Mouse (Mus musculus): ENCODE results near the gene Itga2b. TPM values are rescaled to one million over a fixed set of nuclear protein-coding genes. Genes with fewer than 3 reads are reported as not detected.
A peak's percentile ranks its signal among the peaks of the same experiment; 100 is the strongest.

Gene Itga2b
- polyA plus RNA-seq, 1 experiment from 2014 or later = 6.6 TPM

DNA sequence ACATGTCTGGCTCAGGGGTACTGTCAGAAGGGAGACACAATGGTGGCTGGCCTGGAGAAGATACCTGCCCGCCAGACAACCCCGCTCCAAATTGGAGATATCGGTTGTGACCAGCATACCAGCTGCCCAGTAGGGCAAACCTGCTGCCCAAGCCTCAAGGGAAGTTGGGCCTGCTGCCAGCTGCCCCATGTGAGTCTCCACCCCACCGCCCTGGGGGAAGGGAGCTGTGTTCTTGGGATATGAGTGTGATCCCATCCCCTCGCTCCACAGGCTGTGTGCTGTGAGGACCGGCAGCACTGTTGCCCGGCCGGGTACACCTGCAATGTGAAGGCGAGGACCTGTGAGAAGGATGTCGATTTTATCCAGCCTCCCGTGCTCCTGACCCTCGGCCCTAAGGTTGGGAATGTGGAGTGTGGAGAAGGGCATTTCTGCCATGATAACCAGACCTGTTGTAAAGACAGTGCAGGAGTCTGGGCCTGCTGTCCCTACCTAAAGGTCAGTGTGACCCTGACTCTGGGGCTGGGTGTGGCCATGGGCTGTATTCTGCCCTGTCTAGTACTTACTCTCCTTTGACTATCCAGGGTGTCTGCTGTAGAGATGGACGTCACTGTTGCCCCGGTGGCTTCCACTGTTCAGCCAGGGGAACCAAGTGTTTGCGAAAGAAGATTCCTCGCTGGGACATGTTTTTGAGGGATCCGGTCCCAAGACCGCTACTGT, 34.0 kb downstream of the Itga2b start:
- Histone ChIP-seq H3K27ac (replicated peaks; ENCODE audit: low read depth, low read length) (no peak overlapping the region), H3K4me3 (ENCODE audit: low read depth, low read length) (no peak overlapping the region), H3K9ac (ENCODE audit: low read depth, low read length) (no peak overlapping the region), H3K36me3 (ENCODE audit: control insufficient read depth, insufficient read depth, low read length) (peaks cover 75% of the 10 kb centered on the region), H3K9me3 (ENCODE audit: control insufficient read depth, low read length) (no peaks in the 10 kb centered on the region), H3K27me3 (replicated peaks; ENCODE audit: control insufficient read depth, insufficient read depth, low read length) (no peaks in the 10 kb centered on the region), H3K4me2 (ENCODE audit: low read depth, low read length) (no peak overlapping the region), H3K4me1 (ENCODE audit: control insufficient read depth, insufficient read depth, low read length) (peaks cover 13% of the 10 kb centered on the region)
- 89% methylated on average over 18 of the region's 18 CpGs for WGBS
- DNase-seq (ENCODE audit: low spot score) (no peak), ATAC-seq (ENCODE audit: low read depth) (no peak)

DNA sequence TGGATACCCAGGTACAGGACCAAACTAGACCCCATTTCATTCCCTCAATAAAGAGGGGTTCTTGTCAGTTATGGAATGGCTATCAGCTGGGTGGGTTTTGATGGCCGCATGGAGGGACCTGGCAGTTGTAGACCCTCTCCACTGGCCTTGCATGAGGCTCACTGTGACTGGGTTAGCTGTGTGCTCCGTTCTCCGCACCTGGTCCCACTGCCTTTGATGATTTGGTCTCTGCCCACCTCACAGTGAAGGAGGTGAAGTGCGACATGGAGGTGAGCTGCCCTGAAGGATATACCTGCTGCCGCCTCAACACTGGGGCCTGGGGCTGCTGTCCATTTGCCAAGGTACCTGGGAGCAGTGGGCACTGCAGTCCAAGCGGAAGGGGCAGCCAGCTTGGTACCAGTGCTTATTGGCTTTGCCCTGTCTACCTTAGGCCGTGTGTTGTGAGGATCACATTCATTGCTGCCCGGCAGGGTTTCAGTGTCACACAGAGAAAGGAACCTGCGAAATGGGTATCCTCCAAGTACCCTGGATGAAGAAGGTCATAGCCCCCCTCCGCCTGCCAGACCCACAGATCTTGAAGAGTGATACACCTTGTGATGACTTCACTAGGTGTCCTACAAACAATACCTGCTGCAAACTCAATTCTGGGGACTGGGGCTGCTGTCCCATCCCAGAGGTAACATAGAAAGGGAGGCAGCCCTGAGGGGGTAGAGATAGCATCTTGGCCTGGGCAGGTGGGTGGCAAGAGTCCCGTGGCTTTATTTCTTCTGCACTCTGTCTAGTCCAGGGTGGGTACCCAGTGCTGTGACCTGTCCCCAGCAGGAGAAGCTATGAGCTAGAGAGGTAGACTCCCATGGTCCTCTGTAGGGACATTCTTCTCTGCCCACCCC, 34.9 kb downstream of the Itga2b start:
- DNase-seq (ENCODE audit: low spot score) (no peak), ATAC-seq (ENCODE audit: low read depth) (no peak)
- Histone ChIP-seq H3K36me3 (ENCODE audit: control insufficient read depth, insufficient read depth, low read length) (peaks cover 68% of the 10 kb centered on the region), H3K27ac (replicated peaks; ENCODE audit: low read depth, low read length) (no peak overlapping the region), H3K4me2 (ENCODE audit: low read depth, low read length) (no peak overlapping the region), H3K4me1 (ENCODE audit: control insufficient read depth, insufficient read depth, low read length) (peaks cover 13% of the 10 kb centered on the region), H3K9ac (ENCODE audit: low read depth, low read length) (no peak overlapping the region), H3K4me3 (ENCODE audit: low read depth, low read length) (no peak overlapping the region), H3K27me3 (replicated peaks; ENCODE audit: control insufficient read depth, insufficient read depth, low read length) (no peaks in the 10 kb centered on the region), H3K9me3 (ENCODE audit: control insufficient read depth, low read length) (no peaks in the 10 kb centered on the region)
- 89% methylated on average over 11 of the region's 11 CpGs for WGBS

DNA sequence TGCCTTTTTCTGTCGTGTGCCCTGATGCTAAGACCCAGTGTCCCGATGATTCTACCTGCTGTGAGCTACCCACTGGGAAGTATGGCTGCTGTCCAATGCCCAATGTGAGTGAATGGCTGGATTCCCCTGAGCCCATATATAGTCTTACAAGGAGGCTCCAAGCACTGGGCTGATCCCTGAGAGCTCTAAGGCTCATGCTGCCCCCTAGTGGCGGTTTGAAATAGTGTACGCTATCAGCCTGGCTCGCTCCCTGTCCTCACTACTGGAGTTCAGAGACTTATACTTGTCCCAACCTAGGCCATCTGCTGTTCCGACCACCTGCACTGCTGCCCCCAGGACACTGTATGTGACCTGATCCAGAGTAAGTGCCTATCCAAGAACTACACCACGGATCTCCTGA, 35.5 kb downstream of the Itga2b start:
- DNase-seq (ENCODE audit: low spot score) (peak; percentile 93), ATAC-seq (ENCODE audit: low read depth) (no peak; the same call in 1 of the 2 replicates)
- H3K4me1 ChIP-seq (ENCODE audit: control insufficient read depth, insufficient read depth, low read length) = peaks cover 16% of the 10 kb centered on the region
- no peak overlapping the region for H3K4me2 ChIP-seq (ENCODE audit: low read depth, low read length)
- peaks cover 62% of the 10 kb centered on the region for H3K36me3 ChIP-seq (ENCODE audit: control insufficient read depth, insufficient read depth, low read length)
- WGBS = 7% methylated on average over 7 of the region's 7 CpGs
- no peak overlapping the region for H3K9ac ChIP-seq (ENCODE audit: low read depth, low read length)
- H3K27ac ChIP-seq (replicated peaks; ENCODE audit: low read depth, low read length) = no peak overlapping the region
- H3K9me3 ChIP-seq (ENCODE audit: control insufficient read depth, low read length) = no peaks in the 10 kb centered on the region
- no peak overlapping the region for H3K4me3 ChIP-seq (ENCODE audit: low read depth, low read length)
- no peaks in the 10 kb centered on the region for H3K27me3 ChIP-seq (replicated peaks; ENCODE audit: control insufficient read depth, insufficient read depth, low read length)

DNA sequence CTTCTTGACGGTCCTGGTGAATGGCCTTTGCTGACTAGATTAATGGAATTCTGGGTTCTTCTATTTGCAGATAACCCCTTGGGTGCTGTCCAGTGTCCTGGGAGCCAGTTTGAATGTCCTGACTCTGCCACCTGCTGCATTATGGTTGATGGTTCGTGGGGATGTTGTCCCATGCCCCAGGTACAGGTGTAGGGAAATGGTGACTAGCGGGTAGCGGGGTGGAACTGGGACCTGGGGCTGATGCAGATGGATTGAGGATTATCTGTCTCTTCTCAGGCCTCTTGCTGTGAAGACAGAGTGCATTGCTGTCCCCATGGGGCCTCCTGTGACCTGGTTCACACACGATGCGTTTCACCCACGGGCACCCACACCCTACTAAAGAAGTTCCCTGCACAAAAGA, 36.1 kb downstream of the Itga2b start:
- H3K4me3 ChIP-seq (ENCODE audit: low read depth, low read length) = no peak overlapping the region
- H3K27ac ChIP-seq (replicated peaks; ENCODE audit: low read depth, low read length) = no peak overlapping the region
- H3K4me1 ChIP-seq (ENCODE audit: control insufficient read depth, insufficient read depth, low read length) = peaks cover 16% of the 10 kb centered on the region
- H3K4me2 ChIP-seq (ENCODE audit: low read depth, low read length) = no peak overlapping the region
- no peaks in the 10 kb centered on the region for H3K27me3 ChIP-seq (replicated peaks; ENCODE audit: control insufficient read depth, insufficient read depth, low read length)
- H3K9me3 ChIP-seq (ENCODE audit: control insufficient read depth, low read length) = no peaks in the 10 kb centered on the region
- peaks cover 56% of the 10 kb centered on the region for H3K36me3 ChIP-seq (ENCODE audit: control insufficient read depth, insufficient read depth, low read length)
- no peak for ATAC-seq (ENCODE audit: low read depth)
- no peak overlapping the region for H3K9ac ChIP-seq (ENCODE audit: low read depth, low read length)
- no peak for DNase-seq (ENCODE audit: low spot score)
- WGBS = 96% methylated on average over 7 of the region's 7 CpGs

DNA sequence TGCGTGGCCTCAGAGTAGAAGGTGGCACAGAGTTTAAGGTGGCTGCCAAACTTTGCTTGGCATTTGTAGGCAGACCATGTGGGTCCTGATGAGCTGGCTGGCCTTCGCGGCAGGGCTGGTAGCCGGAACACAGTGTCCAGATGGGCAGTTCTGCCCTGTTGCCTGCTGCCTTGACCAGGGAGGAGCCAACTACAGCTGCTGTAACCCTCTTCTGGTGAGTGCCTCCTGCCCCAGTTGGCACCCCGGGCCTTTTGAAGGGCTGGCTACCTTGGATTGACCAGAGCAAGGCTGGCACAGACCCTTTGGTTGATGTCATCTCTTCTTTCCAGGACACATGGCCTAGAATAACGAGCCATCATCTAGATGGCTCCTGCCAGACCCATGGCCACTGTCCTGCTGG, 37.0 kb downstream of the Itga2b start:
- no peak overlapping the region for H3K27ac ChIP-seq (replicated peaks; ENCODE audit: low read depth, low read length)
- WGBS = 93% methylated on average over 6 of the region's 6 CpGs

DNA sequence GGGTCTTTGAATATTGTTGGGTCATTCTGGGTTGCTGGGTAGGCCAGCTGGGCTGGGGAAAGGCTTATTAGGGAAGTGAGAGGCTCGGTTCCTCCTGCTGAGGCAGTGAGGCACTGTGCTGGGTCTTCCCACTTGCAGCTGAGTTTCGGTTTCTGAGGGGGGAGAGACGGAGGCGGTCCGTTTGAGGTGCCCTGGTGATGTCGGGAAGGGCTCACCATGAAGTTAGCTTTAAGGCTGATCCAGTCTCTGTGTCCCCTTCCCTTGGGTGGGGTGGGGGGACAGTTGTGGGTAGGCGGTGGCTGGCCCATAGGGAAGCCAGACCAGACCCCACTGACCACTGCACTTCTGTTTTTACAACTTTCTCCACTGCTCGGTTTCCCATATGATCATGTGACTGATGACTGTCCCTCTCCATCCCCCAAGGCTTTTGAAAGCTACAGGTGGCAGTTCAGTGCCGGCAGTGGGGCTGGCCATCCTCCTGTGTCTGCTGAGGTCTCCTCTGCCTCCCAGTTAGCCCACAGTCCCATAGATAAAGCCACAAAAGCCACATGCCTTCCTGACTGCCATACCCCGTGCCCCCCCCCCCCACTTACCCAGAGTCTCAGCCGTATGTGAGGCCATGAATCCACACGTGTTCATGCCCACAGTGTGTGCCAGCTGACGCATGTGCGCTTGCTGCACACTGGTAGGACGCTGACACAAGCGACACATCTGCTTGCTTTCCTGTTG, 37.6 kb downstream of the Itga2b start:
- Histone ChIP-seq H3K27ac (replicated peaks; ENCODE audit: low read depth, low read length) (no peak overlapping the region), H3K9ac (ENCODE audit: low read depth, low read length) (no peak overlapping the region), H3K4me2 (ENCODE audit: low read depth, low read length) (peak overlapping the region; percentile 11; the same call in 1 of the 2 replicates), H3K9me3 (ENCODE audit: control insufficient read depth, low read length) (no peaks in the 10 kb centered on the region), H3K4me1 (ENCODE audit: control insufficient read depth, insufficient read depth, low read length) (peaks cover 7% of the 10 kb centered on the region; the same call in 1 of the 2 replicates), H3K4me3 (ENCODE audit: low read depth, low read length) (no peak overlapping the region), H3K36me3 (ENCODE audit: control insufficient read depth, insufficient read depth, low read length) (peaks cover 42% of the 10 kb centered on the region), H3K27me3 (replicated peaks; ENCODE audit: control insufficient read depth, insufficient read depth, low read length) (no peaks in the 10 kb centered on the region)
- DNase-seq (ENCODE audit: low spot score) (no peak), ATAC-seq (ENCODE audit: low read depth) (no peak)
- 68% methylated on average over 14 of the region's 16 CpGs for WGBS

More for the DNA sequence above, 37.0 kb downstream of the Itga2b start:
- Histone ChIP-seq H3K9ac (ENCODE audit: low read depth, low read length) (peak overlapping the region; percentile 25; the same call in 1 of the 2 replicates), H3K27me3 (replicated peaks; ENCODE audit: control insufficient read depth, insufficient read depth, low read length) (no peaks in the 10 kb centered on the region), H3K4me1 (ENCODE audit: control insufficient read depth, insufficient read depth, low read length) (peaks cover 13% of the 10 kb centered on the region), H3K36me3 (ENCODE audit: control insufficient read depth, insufficient read depth, low read length) (peaks cover 47% of the 10 kb centered on the region), H3K9me3 (ENCODE audit: control insufficient read depth, low read length) (no peaks in the 10 kb centered on the region), H3K4me3 (ENCODE audit: low read depth, low read length) (no peak overlapping the region), H3K4me2 (ENCODE audit: low read depth, low read length) (no peak overlapping the region)
- no peak for ATAC-seq (ENCODE audit: low read depth)
- DNase-seq (ENCODE audit: low spot score) = no peak

DNA sequence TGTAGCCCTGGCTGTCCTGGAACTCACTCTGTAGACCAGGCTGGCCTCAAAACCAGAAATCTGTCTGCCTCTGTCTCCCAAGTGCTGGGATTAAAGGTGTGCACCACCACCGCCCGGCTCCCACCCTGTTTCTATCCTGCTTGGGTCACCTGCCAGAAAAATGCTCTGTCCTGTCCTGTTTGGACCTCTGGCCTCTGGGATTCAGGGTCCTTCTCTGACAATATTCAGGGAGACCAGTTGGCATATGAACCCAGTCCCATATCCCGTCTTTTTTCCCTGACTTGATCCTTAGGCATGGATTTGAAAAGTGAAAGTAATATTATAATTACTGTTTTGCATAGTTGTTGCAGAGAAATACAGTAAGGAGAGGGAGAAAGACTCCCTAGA, 38.2 kb downstream of the Itga2b start:
- Histone ChIP-seq H3K36me3 (ENCODE audit: control insufficient read depth, insufficient read depth, low read length) (peaks cover 38% of the 10 kb centered on the region), H3K9ac (ENCODE audit: low read depth, low read length) (no peak overlapping the region), H3K4me2 (ENCODE audit: low read depth, low read length) (0 out of 2 replicates have a peak overlapping the region, but pooled peaks have one; percentile 11), H3K9me3 (ENCODE audit: control insufficient read depth, low read length) (no peaks in the 10 kb centered on the region), H3K27me3 (replicated peaks; ENCODE audit: control insufficient read depth, insufficient read depth, low read length) (no peaks in the 10 kb centered on the region), H3K4me3 (ENCODE audit: low read depth, low read length) (no peak overlapping the region), H3K27ac (replicated peaks; ENCODE audit: low read depth, low read length) (no peak overlapping the region), H3K4me1 (ENCODE audit: control insufficient read depth, insufficient read depth, low read length) (0 out of 2 replicates have a peak, but pooled peaks cover 3% of the 10 kb centered on the region)
- DNase-seq (ENCODE audit: low spot score) = no peak
- 79% methylated on average over 3 of the region's 3 CpGs for WGBS
- no peak for ATAC-seq (ENCODE audit: low read depth)

DNA sequence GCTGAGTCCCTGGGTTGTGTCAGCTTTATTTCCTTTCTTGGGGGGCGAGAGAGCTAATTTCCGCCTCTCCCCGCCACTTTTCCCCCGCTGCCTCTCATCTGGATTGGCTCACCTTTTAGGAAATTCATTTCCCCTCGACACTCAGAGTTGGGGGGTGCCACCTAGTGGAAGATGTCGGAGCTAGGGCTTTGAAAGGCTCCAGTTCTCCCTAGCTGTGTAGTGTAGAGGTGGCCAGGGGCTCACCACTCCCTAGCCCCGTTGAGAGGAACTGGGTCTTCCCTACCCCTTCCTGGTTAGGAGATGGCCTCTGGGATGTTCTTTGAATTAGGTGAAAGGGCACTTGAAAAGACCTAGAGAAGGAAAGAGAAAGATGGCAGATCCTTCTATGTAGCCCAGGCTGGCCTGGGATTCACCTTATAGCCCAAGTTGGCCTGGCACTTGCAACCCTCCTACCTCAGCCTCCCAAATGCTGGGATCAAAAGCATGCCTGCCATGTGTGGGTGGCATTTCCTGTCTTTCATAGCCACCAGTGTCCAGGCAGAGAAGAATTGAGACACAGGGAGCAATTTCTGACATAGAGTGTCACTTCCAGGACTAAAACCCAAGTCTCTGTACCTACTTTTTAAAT, 38.8 kb downstream of the Itga2b start:
- Histone ChIP-seq H3K9me3 (ENCODE audit: control insufficient read depth, low read length) (no peaks in the 10 kb centered on the region), H3K4me3 (ENCODE audit: low read depth, low read length) (peak overlapping the region; percentile 67), H3K9ac (ENCODE audit: low read depth, low read length) (peak overlapping the region; percentile 65), H3K27ac (replicated peaks; ENCODE audit: low read depth, low read length) (peak overlapping the region; percentile 80), H3K4me2 (ENCODE audit: low read depth, low read length) (peak overlapping the region; percentile 93), H3K36me3 (ENCODE audit: control insufficient read depth, insufficient read depth, low read length) (peaks cover 33% of the 10 kb centered on the region), H3K4me1 (ENCODE audit: control insufficient read depth, insufficient read depth, low read length) (0 out of 2 replicates have a peak, but pooled peaks cover 3% of the 10 kb centered on the region), H3K27me3 (replicated peaks; ENCODE audit: control insufficient read depth, insufficient read depth, low read length) (no peaks in the 10 kb centered on the region)
- DNase-seq (ENCODE audit: low spot score) (peak; percentile 91), ATAC-seq (ENCODE audit: low read depth) (peak; percentile 56)
- 0% methylated on average over 7 of the region's 7 CpGs for WGBS
